In the genomic region with DNA sequence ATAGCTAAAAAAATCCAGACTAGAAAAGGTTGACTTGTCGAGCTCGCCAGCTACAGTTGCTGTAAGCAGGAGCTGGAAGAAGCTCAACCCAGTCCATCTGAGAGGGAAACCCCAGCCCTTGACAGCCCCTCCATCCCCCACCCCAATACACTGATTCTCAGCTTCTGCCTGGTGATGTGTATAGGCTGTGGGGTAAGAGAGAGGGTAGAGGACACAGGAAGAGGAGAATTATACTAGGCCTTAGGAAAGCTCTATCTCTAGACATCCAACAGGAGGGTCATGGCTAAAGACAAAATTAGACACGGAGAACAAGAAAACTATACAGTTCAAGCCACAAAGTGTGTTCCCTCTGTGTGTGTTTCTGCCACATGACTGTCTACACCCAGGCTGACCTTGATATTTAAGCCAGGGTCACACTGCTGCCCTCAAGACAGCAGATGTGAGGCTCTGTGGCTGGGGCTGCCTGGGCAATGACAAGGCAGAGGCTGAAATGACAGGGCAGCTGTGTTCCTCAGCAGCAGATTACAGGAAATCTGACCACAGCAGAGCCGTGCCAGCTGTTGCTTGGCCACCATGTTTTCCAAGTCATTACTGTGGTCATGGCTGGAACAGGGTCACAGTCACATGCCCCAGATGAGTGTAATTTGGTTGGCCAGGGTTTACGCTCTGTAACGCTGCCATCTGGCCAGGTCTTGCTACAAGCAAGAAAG, we compare ENCODE assay signal across 7 mouse cellular contexts.
DNase-seq lines count a peak whose midpoint lies in the region.

No protein-coding gene starts in this region.

- intact Hi-C loops in heart, postnatal 14 days (cut with DNase I), result no loop called here

- peak; percentile 3 for DNase-seq in Muller cell, postnatal 12 days (ENCODE audit: inconsistent ontology term)
- peak; percentile 57 to 72 for DNase-seq in adrenal gland, postnatal 36 days
- DNase-seq in heart, postnatal 14 days, result peak; percentile 64 to 75
- DNase-seq in lung, postnatal 36 days, result peak; percentile 55
- DNase-seq in right cerebral cortex, postnatal 4 days, result no peak
- no peak for DNase-seq in right cerebral cortex, postnatal 14 days
- DNase-seq in left cerebral cortex, adult 8-10 months (ENCODE audit: low spot score in 2 of 2), result no peak

Comparison
In these comparisons a context has a peak if more than half of its experiments do, and no peak if none do; other contexts are left out.
1. DNase-seq: peak in Muller cell, postnatal 12 days (single experiment), adrenal gland, postnatal 36 days (2 of 2), heart, postnatal 14 days (2 of 2) and lung, postnatal 36 days (single experiment); none in right cerebral cortex, postnatal 4 days (single experiment), right cerebral cortex, postnatal 14 days (single experiment) and left cerebral cortex, adult 8-10 months (0 of 2).